Mouse (Mus musculus) left cerebral cortex, adult 11 months (tissue): ENCODE data around the gene Hkdc1.

Source experiments
- DNase-seq: peaks from one replicate; pipeline ENCODE4 v3.0.0; 2022; ENCODE audit warnings: low spot score

Gene Hkdc1

GRCm38 (mm10) chr10:62379808-62380207 is 42.5 kb downstream of the Hkdc1 start, which contains the start of gene Hk1:
Gene Hk1, minus strand, starts transcription at chr10:62379908.
- no peak for DNase-seq

- DNase-seq = no peak
These were observed 63.5 kb downstream of the Hkdc1 start for GRCm38 (mm10) chr10:62358827-62359226.

- DNase-seq = peak; percentile 28
These were observed 66.1 kb downstream of the Hkdc1 start for GRCm38 (mm10) chr10:62356105-62356730.

- DNase-seq = no peak
These were observed 77.1 kb downstream of the Hkdc1 start for GRCm38 (mm10) chr10:62345147-62345546.

GRCm38 (mm10) chr10:62344004-62344752 is 78.1 kb downstream of the Hkdc1 start:
- no peak for DNase-seq

- DNase-seq = no peak
These were observed 79.8 kb downstream of the Hkdc1 start for GRCm38 (mm10) chr10:62342512-62342911.

- DNase-seq = no peak
These were observed 80.3 kb downstream of the Hkdc1 start for GRCm38 (mm10) chr10:62341956-62342355.

GRCm38 (mm10) chr10:62340991-62341390 is 81.3 kb downstream of the Hkdc1 start:
- DNase-seq = no peak

GRCm38 (mm10) chr10:62340095-62340731 is 82.1 kb downstream of the Hkdc1 start:
- peak; percentile 95 for DNase-seq

GRCm38 (mm10) chr10:62339211-62340094 is 82.8 kb downstream of the Hkdc1 start:
- no peak for DNase-seq

GRCm38 (mm10) chr10:62338626-62339025 is 83.7 kb downstream of the Hkdc1 start:
- no peak for DNase-seq

GRCm38 (mm10) chr10:62338176-62338575 is 84.1 kb downstream of the Hkdc1 start:
- DNase-seq = no peak

- no peak for DNase-seq
These were observed 85.4 kb downstream of the Hkdc1 start for GRCm38 (mm10) chr10:62336601-62337578.

GRCm38 (mm10) chr10:62335423-62335776 is 86.9 kb downstream of the Hkdc1 start:
- no peak for DNase-seq

GRCm38 (mm10) chr10:62334686-62335422 is 87.4 kb downstream of the Hkdc1 start:
- no peak for DNase-seq

GRCm38 (mm10) chr10:62333269-62333668 is 89.0 kb downstream of the Hkdc1 start:
- no peak for DNase-seq
